Mouse (Mus musculus): ENCODE data around the gene Lrtm2. TPM values are rescaled to one million over a fixed set of nuclear protein-coding genes. Genes with fewer than 3 reads are reported as not detected.

Gene Lrtm2
- polyA plus RNA-seq, 1 experiment from 2014 or later = 0.05 TPM

- ATAC-seq (ENCODE audit: insufficient number of reproducible peaks, insufficient read depth, low FRiP score, low read depth) = no peak
- H3K27ac ChIP-seq (replicated peaks in 1 of 2; ENCODE audit: control insufficient read depth in 1 of 2, insufficient read depth in 1 of 2, low read depth in 2 of 2, low read length in 2 of 2) = no peak overlapping the region
- H3K4me2 ChIP-seq (ENCODE audit: low read length) = no peak overlapping the region
These were observed 21.1 kb upstream of the Lrtm2 start for GRCm38 (mm10) chr6:119351656-119352055.

GRCm38 (mm10) chr6:119350703-119351198 lies 20.2 kb upstream of the Lrtm2 start:
- Histone ChIP-seq H3K9me3 (ENCODE audit: control insufficient read depth, low read length) (no peaks in the 10 kb centered on the region), H3K9ac (ENCODE audit: low read length) (no peak overlapping the region), H3K27ac (replicated peaks in 1 of 2; ENCODE audit: control insufficient read depth in 1 of 2, insufficient read depth in 1 of 2, low read depth in 2 of 2, low read length in 2 of 2) (no peak overlapping the region), H3K27me3 (ENCODE audit: control insufficient read depth, insufficient read depth, low read length) (no peaks in the 10 kb centered on the region), H3K36me3 (ENCODE audit: control insufficient read depth, insufficient read depth, low read length) (peaks cover 26% of the 10 kb centered on the region), H3K4me3 (ENCODE audit: control insufficient read depth in 1 of 2, insufficient read depth in 1 of 2, low read depth in 1 of 2, low read length in 2 of 2) (no peak overlapping the region), H3K4me2 (ENCODE audit: low read length) (no peak overlapping the region), H3K4me1 (ENCODE audit: control insufficient read depth in 2 of 2, insufficient read depth in 2 of 2, low read length in 2 of 2) (peaks cover 3 to 10% of the 10 kb centered on the region in 2 experiments)
- ATAC-seq (ENCODE audit: insufficient number of reproducible peaks, insufficient read depth, low FRiP score, low read depth) = no peak
- WGBS = 88% methylated on average over 9 of the region's 9 CpGs

More at GRCm38 (mm10) chr6:119351656-119352055, 21.1 kb upstream of the Lrtm2 start:
- Histone ChIP-seq H3K27me3 (ENCODE audit: control insufficient read depth, insufficient read depth, low read length) (no peaks in the 10 kb centered on the region), H3K9ac (ENCODE audit: low read length) (no peak overlapping the region), H3K9me3 (ENCODE audit: control insufficient read depth, low read length) (no peaks in the 10 kb centered on the region), H3K4me1 (ENCODE audit: control insufficient read depth in 2 of 2, insufficient read depth in 2 of 2, low read length in 2 of 2) (peaks cover 3 to 10% of the 10 kb centered on the region in 2 experiments), H3K4me3 (ENCODE audit: control insufficient read depth in 1 of 2, insufficient read depth in 1 of 2, low read depth in 1 of 2, low read length in 2 of 2) (no peak overlapping the region), H3K36me3 (ENCODE audit: control insufficient read depth, insufficient read depth, low read length) (peaks cover 34% of the 10 kb centered on the region)
- 69% methylated on average over 8 of the region's 8 CpGs for WGBS

- 0% methylated on average over 1 of the region's 1 CpGs for WGBS
- no peak overlapping the region for H3K4me2 ChIP-seq (ENCODE audit: low read length)
- no peak overlapping the region for H3K4me3 ChIP-seq (ENCODE audit: control insufficient read depth in 1 of 2, insufficient read depth in 1 of 2, low read depth in 1 of 2, low read length in 2 of 2)
- H3K36me3 ChIP-seq (ENCODE audit: control insufficient read depth, insufficient read depth, low read length) = peaks cover 1% of the 10 kb centered on the region
- H3K27ac ChIP-seq (replicated peaks in 1 of 2; ENCODE audit: control insufficient read depth in 1 of 2, insufficient read depth in 1 of 2, low read depth in 2 of 2, low read length in 2 of 2) = no peak overlapping the region
- H3K4me1 ChIP-seq (ENCODE audit: control insufficient read depth in 2 of 2, insufficient read depth in 2 of 2, low read length in 2 of 2) = peaks cover 3 to 10% of the 10 kb centered on the region in 2 experiments
- ATAC-seq (ENCODE audit: insufficient number of reproducible peaks, insufficient read depth, low FRiP score, low read depth) = no peak
- no peaks in the 10 kb centered on the region for H3K27me3 ChIP-seq (ENCODE audit: control insufficient read depth, insufficient read depth, low read length)
- no peaks in the 10 kb centered on the region for H3K9me3 ChIP-seq (ENCODE audit: control insufficient read depth, low read length)
- H3K9ac ChIP-seq (ENCODE audit: low read length) = no peak overlapping the region
These were observed 17.7 kb upstream of the Lrtm2 start for GRCm38 (mm10) chr6:119348234-119348633.

GRCm38 (mm10) chr6:119347813-119348212 lies 17.2 kb upstream of the Lrtm2 start:
- no peaks in the 10 kb centered on the region for H3K36me3 ChIP-seq (ENCODE audit: control insufficient read depth, insufficient read depth, low read length)
- no peaks in the 10 kb centered on the region for H3K9me3 ChIP-seq (ENCODE audit: control insufficient read depth, low read length)
- WGBS = 68% methylated on average over 5 of the region's 5 CpGs
- no peak overlapping the region for H3K4me2 ChIP-seq (ENCODE audit: low read length)
- peaks cover 3 to 10% of the 10 kb centered on the region in 2 experiments for H3K4me1 ChIP-seq (ENCODE audit: control insufficient read depth in 2 of 2, insufficient read depth in 2 of 2, low read length in 2 of 2)
- no peak overlapping the region for H3K27ac ChIP-seq (replicated peaks in 1 of 2; ENCODE audit: control insufficient read depth in 1 of 2, insufficient read depth in 1 of 2, low read depth in 2 of 2, low read length in 2 of 2)
- no peak overlapping the region for H3K9ac ChIP-seq (ENCODE audit: low read length)
- no peak overlapping the region for H3K4me3 ChIP-seq (ENCODE audit: control insufficient read depth in 1 of 2, insufficient read depth in 1 of 2, low read depth in 1 of 2, low read length in 2 of 2)
- no peaks in the 10 kb centered on the region for H3K27me3 ChIP-seq (ENCODE audit: control insufficient read depth, insufficient read depth, low read length)
- ATAC-seq (ENCODE audit: insufficient number of reproducible peaks, insufficient read depth, low FRiP score, low read depth) = no peak

- Histone ChIP-seq H3K9me3 (ENCODE audit: control insufficient read depth, low read length) (no peaks in the 10 kb centered on the region), H3K9ac (ENCODE audit: low read length) (no peak overlapping the region), H3K27me3 (ENCODE audit: control insufficient read depth, insufficient read depth, low read length) (no peaks in the 10 kb centered on the region), H3K4me2 (ENCODE audit: low read length) (no peak overlapping the region), H3K4me3 (ENCODE audit: control insufficient read depth in 1 of 2, insufficient read depth in 1 of 2, low read depth in 1 of 2, low read length in 2 of 2) (no peak overlapping the region), H3K4me1 (ENCODE audit: control insufficient read depth in 2 of 2, insufficient read depth in 2 of 2, low read length in 2 of 2) (no peaks in the 10 kb centered on the region), H3K27ac (replicated peaks in 1 of 2; ENCODE audit: control insufficient read depth in 1 of 2, insufficient read depth in 1 of 2, low read depth in 2 of 2, low read length in 2 of 2) (no peak overlapping the region), H3K36me3 (ENCODE audit: control insufficient read depth, insufficient read depth, low read length) (no peaks in the 10 kb centered on the region)
- 60% methylated on average over 10 of the region's 10 CpGs for WGBS
- no peak for ATAC-seq (ENCODE audit: insufficient number of reproducible peaks, insufficient read depth, low FRiP score, low read depth)
These were observed 15.7 kb upstream of the Lrtm2 start for GRCm38 (mm10) chr6:119346257-119346656.

GRCm38 (mm10) chr6:119341409-119341808 lies 10.8 kb upstream of the Lrtm2 start:
- Histone ChIP-seq H3K36me3 (ENCODE audit: control insufficient read depth, insufficient read depth, low read length) (no peaks in the 10 kb centered on the region), H3K27me3 (ENCODE audit: control insufficient read depth, insufficient read depth, low read length) (no peaks in the 10 kb centered on the region), H3K9me3 (ENCODE audit: control insufficient read depth, low read length) (no peaks in the 10 kb centered on the region), H3K4me1 (ENCODE audit: control insufficient read depth in 2 of 2, insufficient read depth in 2 of 2, low read length in 2 of 2) (no peaks in the 10 kb centered on the region), H3K27ac (replicated peaks in 1 of 2; ENCODE audit: control insufficient read depth in 1 of 2, insufficient read depth in 1 of 2, low read depth in 2 of 2, low read length in 2 of 2) (no peak overlapping the region), H3K4me2 (ENCODE audit: low read length) (no peak overlapping the region), H3K4me3 (ENCODE audit: control insufficient read depth in 1 of 2, insufficient read depth in 1 of 2, low read depth in 1 of 2, low read length in 2 of 2) (no peak overlapping the region), H3K9ac (ENCODE audit: low read length) (no peak overlapping the region)
- ATAC-seq (ENCODE audit: insufficient number of reproducible peaks, insufficient read depth, low FRiP score, low read depth) = no peak

DNA sequence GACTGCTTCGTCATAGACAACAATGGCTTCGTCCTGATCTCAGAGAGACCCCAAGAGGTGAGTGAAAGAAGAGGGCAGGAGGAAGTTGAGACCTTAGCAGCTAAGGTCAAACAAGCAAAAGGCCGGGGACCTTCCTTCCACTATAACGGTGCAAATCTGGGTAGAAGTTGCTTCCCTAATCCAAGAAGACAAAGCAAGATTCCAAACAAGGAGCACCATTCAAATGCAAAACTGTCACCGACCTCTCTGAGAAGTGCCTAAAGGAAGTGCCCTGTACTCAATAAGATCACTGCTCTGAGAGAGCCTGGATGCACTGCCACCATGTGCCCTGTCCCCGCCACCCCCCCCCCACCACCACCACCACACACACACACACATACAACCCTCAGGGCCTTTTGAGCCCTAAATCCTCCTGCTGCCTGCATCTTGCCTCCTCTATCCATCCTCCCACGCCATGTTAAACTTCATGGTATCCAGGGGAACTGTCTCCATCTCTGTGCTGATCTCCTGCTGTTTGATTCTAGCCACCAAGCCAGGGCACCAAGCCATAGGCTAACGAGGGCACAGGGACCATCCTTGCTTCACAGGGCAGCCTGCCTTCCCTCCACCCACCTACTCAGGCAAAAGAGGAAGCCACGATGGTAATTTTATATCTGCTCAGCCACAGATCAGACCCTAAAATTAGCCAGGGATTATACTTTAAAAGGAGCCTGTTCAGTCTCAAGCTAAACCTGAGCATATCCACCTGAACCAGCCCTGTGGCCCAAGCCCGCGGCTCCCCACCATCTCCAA lies 7.8 kb upstream of the Lrtm2 start:
- no peak overlapping the region for H3K9ac ChIP-seq (ENCODE audit: low read length)
- WGBS = 45% methylated on average over 11 of the region's 11 CpGs
- no peak overlapping the region for H3K4me2 ChIP-seq (ENCODE audit: low read length)
- ATAC-seq (ENCODE audit: insufficient number of reproducible peaks, insufficient read depth, low FRiP score, low read depth) = no peak
- no peak overlapping the region for H3K4me3 ChIP-seq (ENCODE audit: control insufficient read depth in 1 of 2, insufficient read depth in 1 of 2, low read depth in 1 of 2, low read length in 2 of 2)
- H3K27me3 ChIP-seq (ENCODE audit: control insufficient read depth, insufficient read depth, low read length) = no peaks in the 10 kb centered on the region
- H3K36me3 ChIP-seq (ENCODE audit: control insufficient read depth, insufficient read depth, low read length) = no peaks in the 10 kb centered on the region
- H3K9me3 ChIP-seq (ENCODE audit: control insufficient read depth, low read length) = no peaks in the 10 kb centered on the region
- no peak overlapping the region for H3K27ac ChIP-seq (replicated peaks in 1 of 2; ENCODE audit: control insufficient read depth in 1 of 2, insufficient read depth in 1 of 2, low read depth in 2 of 2, low read length in 2 of 2)
- H3K4me1 ChIP-seq (ENCODE audit: control insufficient read depth in 2 of 2, insufficient read depth in 2 of 2, low read length in 2 of 2) = no peaks in the 10 kb centered on the region

All from heart, embryonic 14.5 days (tissue).